Mouse (Mus musculus) megakaryocyte, embryonic 14.5 days (primary cell): ENCODE data around the gene Nfib. TPM values are rescaled to one million over a fixed set of nuclear protein-coding genes. Genes with fewer than 3 reads are reported as not detected.

Experiments used
- H3K27me3 ChIP-seq: replicated peaks from 2 replicates; pipeline ENCODE3; 2012; ENCODE audit warnings: inconsistent platforms
- H3K36me3 ChIP-seq: replicated peaks from 2 replicates; pipeline ENCODE3; 2012; ENCODE audit warnings: low read length, inconsistent platforms, mixed read lengths
- H3K4me1 ChIP-seq: 2 replicates; pipeline ENCODE4 v1.6.1; 2012; ENCODE audit warnings: inconsistent platforms
- H3K4me3 ChIP-seq: replicated peaks from 2 replicates; pipeline ENCODE3; 2012; ENCODE audit warnings: moderate library complexity, mild to moderate bottlenecking, inconsistent platforms
- H3K9me3 ChIP-seq: 2 replicates; pipeline ENCODE4 v1.6.1; 2012; ENCODE audit warnings: inconsistent platforms
- FLI1 ChIP-seq: IDR thresholded peaks from 2 replicates; pipeline ENCODE4 v1.6.1; 2012; ENCODE audit warnings: low read length, inconsistent platforms, mixed read lengths
- GATA1 ChIP-seq: IDR thresholded peaks from 3 replicates; pipeline ENCODE4 v1.6.1; 2012; ENCODE audit warnings: mixed read lengths, low read length, inconsistent platforms, borderline replicate concordance
- polyA plus RNA-seq: library from polyadenylated mRNA; stranded (reverse); fragments of >175 nt; gene quantifications from 2 replicates; pipeline ENCODE4 v1.2.3, GENCODE M21; 2012; ENCODE audit warnings: low replicate concordance; ENCODE audit not compliant: insufficient read depth

The Nfib gene
- polyA plus RNA-seq, 1 experiment, result 0.01 TPM

DNA sequence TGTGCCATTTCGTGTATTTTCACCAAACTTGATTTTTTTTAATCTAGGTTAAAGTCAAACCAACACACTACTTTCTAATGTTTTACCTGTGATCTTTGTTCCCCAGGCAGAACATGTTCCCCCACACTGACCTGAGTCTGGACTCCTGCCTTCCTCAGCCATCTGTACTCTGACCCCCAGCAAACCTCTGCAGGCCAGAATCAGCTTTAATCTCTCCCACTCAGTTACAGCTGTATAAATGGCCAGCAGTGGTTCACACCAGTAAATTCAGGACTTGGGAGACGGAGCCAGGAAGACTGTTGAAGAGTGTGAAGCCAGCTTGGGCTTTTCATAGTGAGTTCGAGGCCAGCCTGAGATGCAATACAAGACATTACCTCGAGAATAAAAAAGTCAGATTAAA, 312.5 kb downstream of the Nfib start:
- no peak for TF ChIP-seq FLI1
- no peak for TF ChIP-seq GATA1
- no peak overlapping the region for H3K4me3 ChIP-seq
- no peaks in the 10 kb centered on the region for H3K27me3 ChIP-seq
- H3K4me1 ChIP-seq, result no peaks in the 10 kb centered on the region
- H3K9me3 ChIP-seq, result 0 out of 2 replicates have a peak, but pooled peaks cover 3% of the 10 kb centered on the region
- no peaks in the 10 kb centered on the region for H3K36me3 ChIP-seq

DNA sequence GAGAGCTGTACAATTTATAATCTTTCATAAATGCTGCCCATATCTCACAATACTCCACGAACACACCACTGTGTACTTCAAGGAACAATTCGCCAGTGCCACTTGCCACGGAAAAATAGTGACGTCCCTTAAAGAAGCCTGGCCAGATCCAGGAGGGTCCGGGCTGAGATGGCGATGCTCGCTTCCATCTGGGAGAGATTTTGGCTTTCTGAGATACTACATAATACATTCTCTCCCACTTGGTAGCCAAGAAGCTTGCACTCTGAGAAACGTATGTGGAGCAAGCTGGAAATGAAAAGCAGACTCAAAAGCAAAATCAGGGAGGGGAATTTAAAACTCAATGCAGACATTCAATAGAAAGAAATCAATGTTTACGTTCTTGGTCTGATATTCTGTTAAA, 313.1 kb downstream of the Nfib start:
- no peaks in the 10 kb centered on the region for H3K4me1 ChIP-seq
- no peak overlapping the region for H3K4me3 ChIP-seq
- no peaks in the 10 kb centered on the region for H3K36me3 ChIP-seq
- H3K9me3 ChIP-seq, result peaks cover 1% of the 10 kb centered on the region; the same call in 1 of the 2 replicates
- TF ChIP-seq GATA1, result no peak
- TF ChIP-seq FLI1, result no peak
- H3K27me3 ChIP-seq, result no peaks in the 10 kb centered on the region

DNA sequence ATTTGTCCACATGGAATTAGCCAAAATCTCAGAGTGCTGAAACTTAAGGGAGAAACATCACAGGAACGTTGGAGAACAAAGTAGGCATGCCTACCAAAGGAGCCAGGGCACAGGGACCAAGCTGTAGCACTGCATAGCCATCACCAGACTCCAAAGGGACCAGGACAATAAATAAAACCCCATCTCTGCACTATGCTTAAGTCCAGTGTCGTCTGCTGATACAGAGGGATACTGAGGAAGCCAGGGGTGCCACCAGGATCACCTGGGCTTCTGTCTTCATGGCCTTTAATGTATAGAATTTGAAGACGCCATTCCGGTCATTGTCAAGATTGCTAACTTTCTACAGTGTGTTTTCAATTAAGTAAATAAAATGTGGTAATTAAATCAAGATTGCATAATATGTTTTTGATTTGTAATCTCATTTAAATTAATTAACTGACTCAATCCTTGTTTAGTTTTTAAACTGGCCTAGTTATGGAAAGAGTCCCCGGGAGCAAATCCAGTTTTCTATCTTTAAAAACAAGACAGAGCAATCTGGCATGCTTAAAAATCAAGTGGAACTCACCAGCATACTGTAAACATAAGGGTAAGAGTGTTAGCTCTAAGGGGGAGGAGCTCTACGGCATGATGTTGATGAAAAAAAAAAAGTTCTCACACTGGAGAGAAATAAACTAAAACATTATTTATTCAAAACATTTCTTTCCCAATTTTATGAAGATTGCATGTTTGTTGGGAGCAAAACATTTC, 313.7 kb downstream of the Nfib start:
- TF ChIP-seq FLI1 (no peak), GATA1 (no peak)
- Histone ChIP-seq H3K4me3 (no peak overlapping the region), H3K4me1 (no peaks in the 10 kb centered on the region), H3K9me3 (peaks cover 3% of the 10 kb centered on the region; the same call in 1 of the 2 replicates), H3K27me3 (no peaks in the 10 kb centered on the region), H3K36me3 (no peaks in the 10 kb centered on the region)

DNA sequence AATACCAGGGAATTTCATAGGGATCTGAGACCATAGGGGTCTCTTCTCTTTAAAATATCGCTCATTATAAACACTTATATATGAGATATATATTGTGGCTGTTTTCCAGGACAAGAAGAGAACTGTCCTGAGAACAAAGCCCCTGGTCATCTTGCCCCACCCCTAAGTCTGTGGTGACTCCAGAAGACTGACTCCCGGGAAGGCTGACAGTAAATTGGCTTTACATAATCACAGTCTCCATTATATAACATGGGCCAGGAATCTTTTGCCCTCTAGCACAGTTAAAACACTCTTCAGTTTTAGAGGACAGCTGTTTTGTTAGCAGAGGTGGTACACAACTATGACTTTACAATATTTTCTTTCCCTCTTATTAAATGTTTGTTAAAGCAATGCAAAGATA, 315.0 kb downstream of the Nfib start:
- TF ChIP-seq GATA1 (no peak), FLI1 (no peak)
- H3K27me3 ChIP-seq, result no peaks in the 10 kb centered on the region
- no peaks in the 10 kb centered on the region for H3K36me3 ChIP-seq
- no peak overlapping the region for H3K4me3 ChIP-seq
- no peaks in the 10 kb centered on the region for H3K4me1 ChIP-seq
- peaks cover 3% of the 10 kb centered on the region; the same call in 1 of the 2 replicates for H3K9me3 ChIP-seq

DNA sequence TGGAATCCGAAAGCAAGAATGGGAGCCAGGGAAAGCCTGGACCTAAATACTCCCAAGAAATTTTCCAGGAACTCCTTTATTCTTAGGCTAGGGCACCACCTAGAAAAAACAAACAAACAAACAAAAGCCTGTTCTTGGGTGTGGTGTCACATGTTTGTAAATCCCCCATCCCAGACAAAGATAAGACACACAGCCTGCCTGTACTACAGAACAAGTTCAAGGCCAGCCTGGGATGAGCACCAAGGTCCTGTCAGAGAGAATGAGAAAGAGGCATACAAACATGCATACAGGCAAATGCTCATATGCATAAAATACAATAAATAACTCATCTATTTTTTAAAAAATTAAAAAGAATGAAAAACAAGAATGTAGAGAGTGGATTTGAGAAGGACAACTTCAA, 315.7 kb downstream of the Nfib start:
- H3K4me3 ChIP-seq, result no peak overlapping the region
- H3K9me3 ChIP-seq, result peaks cover 3% of the 10 kb centered on the region; the same call in 1 of the 2 replicates
- no peaks in the 10 kb centered on the region for H3K4me1 ChIP-seq
- TF ChIP-seq GATA1, result no peak
- no peak for TF ChIP-seq FLI1
- H3K27me3 ChIP-seq, result no peaks in the 10 kb centered on the region
- H3K36me3 ChIP-seq, result no peaks in the 10 kb centered on the region

DNA sequence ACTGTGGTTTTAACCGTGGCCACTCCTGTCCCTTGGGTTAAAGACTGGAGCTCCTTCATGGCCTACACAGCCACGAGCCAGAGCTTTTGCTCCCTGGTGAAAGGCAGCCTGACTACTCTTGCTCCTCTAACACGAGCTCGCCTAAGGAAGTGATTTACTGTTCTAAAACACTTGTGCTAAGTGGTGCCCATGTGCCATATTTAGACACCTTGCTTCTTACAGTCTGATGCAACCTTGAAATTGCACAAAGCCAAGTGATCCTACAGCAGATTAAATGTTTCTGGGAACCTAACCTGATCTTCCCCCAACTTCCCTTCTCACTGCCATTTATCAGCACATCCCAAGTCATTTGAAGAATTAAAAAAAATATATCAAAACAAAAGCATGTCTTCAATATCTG, 317.9 kb downstream of the Nfib start:
- no peak overlapping the region for H3K4me3 ChIP-seq
- H3K36me3 ChIP-seq, result no peaks in the 10 kb centered on the region
- peaks cover 3% of the 10 kb centered on the region; the same call in 1 of the 2 replicates for H3K9me3 ChIP-seq
- no peak for TF ChIP-seq FLI1
- no peak for TF ChIP-seq GATA1
- no peaks in the 10 kb centered on the region for H3K4me1 ChIP-seq
- no peaks in the 10 kb centered on the region for H3K27me3 ChIP-seq

DNA sequence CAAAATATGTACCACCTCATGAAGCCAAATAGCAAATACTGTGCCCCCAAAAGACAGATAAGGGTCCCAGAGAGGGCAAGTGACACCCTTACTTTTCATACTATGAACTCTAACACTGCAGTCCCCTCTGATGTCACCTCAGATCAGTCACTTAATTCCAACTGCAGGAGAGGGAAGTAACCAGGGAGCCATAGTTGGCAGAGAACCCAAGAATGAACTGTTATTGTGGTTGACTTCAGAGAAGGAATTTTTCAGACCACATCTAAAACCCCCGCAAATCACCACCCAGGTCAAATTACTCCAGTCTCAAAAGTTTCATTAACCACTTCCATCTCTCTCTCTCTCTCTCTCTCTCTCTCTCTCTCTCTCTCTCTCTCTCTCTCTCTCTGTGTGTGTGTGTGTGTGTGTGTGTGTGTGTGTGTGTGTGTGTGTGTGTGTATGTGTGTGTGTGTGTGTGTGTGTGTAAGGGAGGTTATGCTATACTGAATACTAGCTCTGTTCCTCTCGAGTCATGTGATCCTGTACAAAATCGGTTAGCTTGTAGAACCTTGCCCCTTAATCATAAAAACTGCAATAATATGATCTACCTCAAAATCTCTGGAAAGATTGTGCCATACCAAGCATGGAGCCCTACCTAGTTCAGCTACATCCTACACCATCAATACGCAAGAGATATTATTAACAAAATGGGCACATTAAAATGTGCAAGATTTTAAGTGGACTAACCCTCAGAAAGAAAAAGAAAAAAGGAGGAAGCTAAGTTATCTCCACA, 319.1 kb downstream of the Nfib start:
- Histone ChIP-seq H3K36me3 (no peaks in the 10 kb centered on the region), H3K4me3 (no peak overlapping the region), H3K9me3 (peaks cover 3% of the 10 kb centered on the region; the same call in 1 of the 2 replicates), H3K4me1 (no peaks in the 10 kb centered on the region), H3K27me3 (no peaks in the 10 kb centered on the region)
- no peak for TF ChIP-seq GATA1
- no peak for TF ChIP-seq FLI1

DNA sequence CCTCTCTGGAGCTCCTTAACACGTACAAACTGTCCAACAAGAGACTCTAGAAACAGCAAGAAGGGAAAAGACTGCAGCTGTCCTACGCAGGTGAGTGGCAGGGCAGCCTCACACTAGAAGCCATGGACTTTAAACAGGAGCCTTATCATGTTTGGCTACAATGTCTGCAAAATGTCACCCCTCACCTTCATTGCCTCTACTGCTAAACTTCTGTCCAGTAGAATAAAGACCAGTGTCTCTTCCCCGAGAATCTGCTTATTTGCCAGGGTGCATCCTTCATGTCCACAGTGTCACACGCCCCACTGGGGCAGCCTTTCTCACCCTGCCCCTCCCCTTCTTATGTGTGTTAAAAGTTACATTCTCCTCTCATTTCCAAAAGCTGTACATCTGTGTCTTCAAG, 319.9 kb downstream of the Nfib start:
- no peaks in the 10 kb centered on the region for H3K36me3 ChIP-seq
- peaks cover 3% of the 10 kb centered on the region; the same call in 1 of the 2 replicates for H3K9me3 ChIP-seq
- no peaks in the 10 kb centered on the region for H3K27me3 ChIP-seq
- H3K4me3 ChIP-seq, result no peak overlapping the region
- no peak for TF ChIP-seq FLI1
- no peak for TF ChIP-seq GATA1
- no peaks in the 10 kb centered on the region for H3K4me1 ChIP-seq

DNA sequence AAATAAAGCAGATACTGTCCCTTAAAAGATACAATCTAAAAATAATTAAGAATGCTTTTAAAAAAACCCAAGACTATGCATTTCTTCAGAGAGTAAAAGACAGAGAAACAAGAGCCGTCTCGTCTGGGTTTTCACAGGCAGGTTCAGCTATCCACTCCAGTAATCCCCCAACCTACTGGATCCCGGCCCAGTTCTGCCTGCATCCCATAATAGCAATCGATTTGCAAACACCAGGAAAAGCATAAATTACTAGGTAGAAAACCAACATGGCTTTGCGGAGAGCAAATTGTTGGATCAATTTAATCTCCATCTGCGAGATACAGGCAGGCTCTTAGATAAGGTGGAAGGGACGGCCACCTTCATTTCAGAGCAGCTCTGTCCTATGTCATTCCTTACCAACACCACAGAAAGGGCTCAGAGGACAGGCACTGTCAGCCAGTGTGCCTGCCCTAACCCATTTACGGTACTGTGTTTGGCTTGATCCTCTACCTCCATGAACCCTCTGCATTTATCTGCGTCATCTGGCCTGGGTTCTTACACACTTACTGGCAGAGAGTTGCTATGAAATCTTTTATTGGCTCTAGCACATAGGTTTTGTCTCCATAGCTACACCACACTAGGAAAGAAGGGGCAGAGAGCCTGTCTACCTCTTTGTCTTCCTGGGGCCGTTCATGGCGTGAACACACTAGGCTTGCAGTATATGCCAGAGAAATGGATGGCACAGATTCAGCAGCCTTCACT, 321.4 kb downstream of the Nfib start:
- no peaks in the 10 kb centered on the region for H3K36me3 ChIP-seq
- no peaks in the 10 kb centered on the region for H3K27me3 ChIP-seq
- no peaks in the 10 kb centered on the region for H3K4me1 ChIP-seq
- TF ChIP-seq FLI1, result no peak
- no peak for TF ChIP-seq GATA1
- H3K9me3 ChIP-seq, result peaks cover 3% of the 10 kb centered on the region; the same call in 1 of the 2 replicates
- no peak overlapping the region for H3K4me3 ChIP-seq
